Mouse (Mus musculus) megakaryocyte, embryonic 14.5 days (primary cell): Measurements from ENCODE around the gene Atg101.

Experiments used
- FLI1 ChIP-seq: IDR thresholded peaks from 2 replicates; pipeline ENCODE4 v1.6.1; 2012; ENCODE audit warnings: low read length, inconsistent platforms, mixed read lengths
- GATA1 ChIP-seq: IDR thresholded peaks from 3 replicates; pipeline ENCODE4 v1.6.1; 2012; ENCODE audit warnings: mixed read lengths, low read length, inconsistent platforms, borderline replicate concordance

- TF ChIP-seq GATA1 (no peak), FLI1 (no peak)
These were observed 6.3 kb downstream of the Atg101 start for GRCm38 (mm10) chr15:101290354-101290753.
